Mouse (Mus musculus): ENCODE measurements around the gene Tbc1d21. TPM values are rescaled to one million over a fixed set of nuclear protein-coding genes. Genes with fewer than 3 reads are reported as not detected.

Tbc1d21 gene
- total RNA-seq, 1 experiment from 2014 or later = not detected

DNA sequence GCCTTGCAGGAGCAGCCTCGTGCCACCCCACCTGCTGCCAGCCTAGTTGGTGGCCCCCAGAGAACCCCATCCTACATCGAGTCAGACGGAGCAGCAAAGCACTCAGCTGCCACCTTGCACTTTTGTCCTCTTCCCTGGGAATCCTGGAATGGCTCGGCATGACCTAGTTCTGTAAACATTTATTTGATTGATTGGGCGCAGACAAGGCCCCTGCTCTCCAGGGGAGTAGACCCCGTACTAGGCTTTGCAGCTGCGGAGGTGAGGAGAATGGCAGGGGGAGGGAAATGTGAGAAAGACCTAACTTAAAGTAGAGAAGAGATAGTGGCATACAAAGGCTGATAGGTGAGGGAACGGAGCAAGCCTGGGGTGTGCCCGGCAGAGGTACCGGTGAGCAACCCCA, 23.8 kb downstream of the Tbc1d21 start:
- no peak for ATAC-seq (replicated peaks; ENCODE audit: low read depth, poor library complexity, severe bottlenecking)

DNA sequence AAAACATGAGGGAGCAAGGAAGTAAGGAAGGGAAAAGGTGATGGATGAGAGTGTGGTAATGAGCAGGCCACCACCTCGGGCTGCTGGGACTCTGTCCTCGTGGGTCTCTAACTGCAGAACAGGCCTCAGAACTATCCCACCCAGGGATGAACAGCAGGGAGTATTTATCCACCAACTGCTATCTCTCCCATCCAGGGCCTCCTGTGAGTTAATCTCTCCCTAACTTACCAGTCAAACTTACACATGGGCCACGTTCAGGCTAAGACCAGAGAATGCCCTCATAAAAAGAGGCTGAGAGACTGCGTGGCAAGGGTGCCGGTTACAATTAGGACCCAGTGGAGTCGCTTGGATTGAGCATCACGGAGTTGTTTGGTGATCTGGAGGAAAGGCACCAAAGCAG, 24.3 kb downstream of the Tbc1d21 start:
- no peak for ATAC-seq (replicated peaks; ENCODE audit: low read depth, poor library complexity, severe bottlenecking)

DNA sequence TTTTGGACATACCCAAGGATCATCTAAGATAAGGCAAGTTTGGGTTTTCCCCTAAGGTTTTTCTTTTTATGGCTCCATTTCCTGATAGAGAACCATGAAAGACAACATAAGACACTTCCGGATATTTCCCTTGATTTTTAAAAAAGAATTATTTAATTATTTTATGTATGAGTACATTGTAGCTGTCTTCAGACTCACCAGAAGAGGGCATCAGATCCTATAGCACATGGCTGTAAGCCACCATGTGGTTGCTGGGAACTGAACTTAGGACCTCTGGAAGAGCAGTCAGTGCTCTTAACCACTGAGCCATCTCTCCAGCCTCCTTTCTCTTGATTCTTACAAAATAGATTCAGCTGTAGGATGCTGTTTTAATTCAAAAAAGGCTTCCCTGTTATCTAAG, 28.5 kb downstream of the Tbc1d21 start:
- ATAC-seq (replicated peaks; ENCODE audit: low read depth, poor library complexity, severe bottlenecking) = no peak

DNA sequence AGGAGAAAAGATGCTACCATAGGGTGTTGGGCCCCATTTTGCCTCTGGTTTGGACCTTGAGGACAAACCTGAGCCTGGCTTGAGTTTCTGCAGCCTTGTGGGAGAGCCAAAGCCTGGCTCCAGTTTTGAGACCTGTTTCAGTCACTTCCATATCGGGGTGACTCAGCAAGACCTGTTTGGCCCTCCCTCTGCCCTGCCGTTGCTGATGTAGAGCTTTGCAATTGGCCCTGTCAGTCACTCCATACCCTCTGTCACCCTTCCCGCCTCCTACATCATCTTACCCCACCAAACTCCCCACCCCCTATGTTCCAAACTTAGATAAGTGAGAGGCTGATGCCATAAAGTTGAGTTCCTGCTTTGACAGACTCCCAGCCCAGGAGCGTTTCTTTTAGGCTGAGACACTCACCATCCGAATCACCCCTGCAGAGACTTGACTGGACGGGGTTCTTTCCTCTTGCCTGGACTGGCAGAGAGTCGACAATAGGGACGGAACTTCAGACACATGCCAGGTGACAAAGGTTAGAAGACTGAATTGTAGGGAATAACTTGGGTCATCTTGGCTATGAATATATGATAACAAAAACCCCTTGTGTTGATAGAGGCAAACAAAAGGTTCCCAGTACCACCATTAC, 33.5 kb downstream of the Tbc1d21 start:
- no peak for ATAC-seq (replicated peaks; ENCODE audit: low read depth, poor library complexity, severe bottlenecking)

DNA sequence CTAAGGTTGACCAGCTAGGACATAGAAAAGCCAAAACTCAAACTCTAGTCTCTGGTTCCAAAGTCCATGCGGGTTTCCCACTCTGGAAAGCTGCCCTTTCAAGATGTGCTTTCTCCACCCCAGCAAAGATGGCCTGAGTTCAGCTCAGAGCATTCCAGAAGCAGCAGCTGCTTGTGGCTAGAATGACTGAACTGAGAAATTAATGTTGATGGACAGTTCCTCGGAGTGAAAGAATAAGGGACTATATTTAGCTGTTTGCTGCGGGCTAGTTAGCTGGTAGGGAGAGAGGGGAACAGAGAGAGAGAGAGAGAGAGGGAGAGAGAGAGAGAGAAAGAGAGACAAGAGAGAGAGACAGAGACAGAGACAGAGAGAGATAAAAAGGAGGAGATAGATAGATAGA, 39.0 kb downstream of the Tbc1d21 start:
- ATAC-seq (replicated peaks; ENCODE audit: low read depth, poor library complexity, severe bottlenecking) = no peak

DNA sequence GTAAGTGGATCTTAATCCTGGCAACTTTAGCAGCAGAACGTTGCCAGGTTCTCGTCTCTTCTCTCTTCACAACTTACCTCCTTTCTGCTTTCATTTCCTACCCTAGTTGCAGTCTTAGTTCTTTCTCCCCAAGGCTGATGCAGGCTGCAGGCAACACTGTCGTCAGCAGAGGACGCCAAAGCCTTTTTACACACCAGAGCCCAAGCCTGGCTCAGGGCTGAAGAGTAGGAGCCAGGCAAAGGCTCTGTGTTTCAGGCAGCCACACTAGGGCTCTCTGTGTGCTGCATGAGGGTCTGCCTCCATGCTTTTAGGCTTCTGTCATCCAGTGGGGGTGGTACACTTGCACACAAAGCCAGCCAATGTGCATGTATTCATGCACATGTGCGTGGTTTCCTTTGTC, 40.0 kb downstream of the Tbc1d21 start:
- ATAC-seq (replicated peaks; ENCODE audit: low read depth, poor library complexity, severe bottlenecking) = peak; percentile 74

DNA sequence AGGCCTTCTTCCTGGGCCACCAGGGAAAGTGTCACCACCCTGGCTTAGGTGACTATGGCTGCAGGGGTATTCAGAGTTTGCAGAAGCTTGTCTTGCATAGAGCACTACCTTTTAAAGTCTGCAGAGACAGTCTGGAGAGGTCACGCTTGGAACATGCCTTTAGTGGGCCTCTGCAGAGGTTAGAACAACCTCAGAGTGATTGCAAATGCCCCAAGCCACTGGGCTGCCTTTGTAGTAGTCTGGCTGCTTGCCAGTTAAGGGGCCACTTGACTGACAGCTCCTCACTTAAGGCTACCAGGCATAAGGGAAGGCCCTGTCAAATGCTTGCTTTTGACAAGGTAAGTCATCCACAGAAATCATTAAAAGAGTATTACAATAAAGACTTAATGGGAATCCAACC, 42.9 kb downstream of the Tbc1d21 start:
- no peak for ATAC-seq (replicated peaks; ENCODE audit: low read depth, poor library complexity, severe bottlenecking)

DNA sequence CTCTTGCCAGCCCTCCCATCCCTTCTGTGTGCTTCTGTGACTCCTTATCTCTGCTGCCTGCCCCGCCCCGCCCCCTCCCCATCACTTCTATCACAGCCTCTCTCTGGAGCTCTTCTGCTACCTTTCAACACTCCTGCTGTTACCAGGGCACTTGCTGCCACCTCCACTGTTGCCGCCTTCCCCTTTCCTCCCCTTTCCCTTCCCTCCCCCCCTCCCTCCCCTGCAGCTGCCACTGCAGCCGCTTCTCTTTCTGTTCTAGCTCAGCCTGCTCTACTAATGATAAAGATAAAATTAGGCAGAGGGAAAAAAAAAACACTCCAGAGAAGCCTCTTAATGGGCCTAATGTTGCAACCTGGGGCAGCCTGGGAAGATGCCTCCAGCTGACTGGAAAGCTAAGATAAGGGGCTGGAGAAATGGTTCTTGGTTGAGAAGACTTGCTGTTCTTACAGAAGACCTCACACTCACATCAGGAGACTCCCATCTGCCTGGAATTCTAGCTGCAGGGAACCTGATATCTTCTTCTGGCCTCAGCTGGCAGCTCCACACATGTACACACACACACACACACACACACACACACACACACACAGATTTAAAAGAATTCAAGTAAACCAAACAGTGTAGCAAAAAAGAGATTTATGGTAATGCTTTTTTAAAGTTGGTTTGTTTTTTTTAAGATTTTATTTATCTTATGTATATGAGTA, 43.6 kb downstream of the Tbc1d21 start:
- no peak for ATAC-seq (replicated peaks; ENCODE audit: low read depth, poor library complexity, severe bottlenecking)

DNA sequence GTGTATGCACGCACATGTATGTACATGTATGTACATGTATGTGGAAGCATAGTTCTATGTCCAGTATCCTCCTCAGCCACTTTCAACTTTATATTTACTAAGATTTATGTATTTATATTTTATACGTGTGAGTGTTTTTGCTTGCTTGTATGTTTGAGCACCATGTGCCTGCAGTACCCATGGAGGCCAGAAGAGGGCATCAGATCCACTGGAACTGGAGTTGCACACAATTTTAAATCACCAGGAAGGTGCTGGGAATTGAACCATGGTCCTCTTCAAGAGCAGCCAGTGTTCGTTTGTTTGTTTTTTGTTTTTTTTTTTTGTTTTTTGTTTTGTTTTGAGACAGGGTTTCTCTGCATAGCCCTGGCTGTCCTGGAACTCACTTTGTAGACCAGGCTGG, 48.6 kb downstream of the Tbc1d21 start:
- no peak for ATAC-seq (replicated peaks; ENCODE audit: low read depth, poor library complexity, severe bottlenecking)

DNA sequence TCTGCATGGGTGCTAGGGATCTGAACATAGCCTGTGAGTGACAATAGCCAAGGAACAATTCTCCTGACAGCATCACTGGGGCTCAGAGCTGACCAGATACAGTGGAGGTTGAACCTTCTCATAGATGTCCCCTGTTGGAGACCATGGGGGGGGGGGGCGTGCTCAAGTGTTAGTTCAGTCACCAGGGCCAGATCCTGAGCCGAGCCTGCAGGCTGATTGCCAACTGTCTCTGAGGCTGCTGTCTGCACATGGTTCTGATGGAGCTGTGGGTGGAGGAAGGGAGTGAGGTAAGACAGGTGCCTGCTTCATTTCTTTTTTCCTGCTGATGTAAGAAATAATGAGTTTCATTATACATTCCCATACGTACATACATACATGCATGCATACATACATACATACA, 51.9 kb downstream of the Tbc1d21 start:
- ATAC-seq (replicated peaks; ENCODE audit: low read depth, poor library complexity, severe bottlenecking) = no peak

DNA sequence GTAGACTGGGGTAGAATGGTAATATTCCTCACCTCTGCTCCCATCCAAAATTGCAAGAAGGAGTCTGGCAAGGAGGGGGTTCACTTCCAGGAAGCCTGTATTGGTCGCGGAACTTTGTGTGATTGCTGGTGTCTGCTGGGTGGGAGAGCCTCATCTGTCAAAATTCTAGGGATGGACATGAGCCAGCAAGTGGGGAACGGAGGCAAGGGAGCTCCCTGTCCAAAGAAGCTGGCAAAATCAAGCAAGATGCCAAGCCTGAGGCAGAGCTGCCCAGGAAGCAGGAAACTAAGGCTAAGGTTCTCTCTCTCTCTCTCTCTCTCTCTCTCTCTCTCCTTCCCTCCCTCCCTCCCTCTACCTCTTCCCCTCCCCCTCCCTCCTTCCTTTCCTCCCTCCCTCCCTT, 52.9 kb downstream of the Tbc1d21 start:
- no peak for ATAC-seq (replicated peaks; ENCODE audit: low read depth, poor library complexity, severe bottlenecking)

DNA sequence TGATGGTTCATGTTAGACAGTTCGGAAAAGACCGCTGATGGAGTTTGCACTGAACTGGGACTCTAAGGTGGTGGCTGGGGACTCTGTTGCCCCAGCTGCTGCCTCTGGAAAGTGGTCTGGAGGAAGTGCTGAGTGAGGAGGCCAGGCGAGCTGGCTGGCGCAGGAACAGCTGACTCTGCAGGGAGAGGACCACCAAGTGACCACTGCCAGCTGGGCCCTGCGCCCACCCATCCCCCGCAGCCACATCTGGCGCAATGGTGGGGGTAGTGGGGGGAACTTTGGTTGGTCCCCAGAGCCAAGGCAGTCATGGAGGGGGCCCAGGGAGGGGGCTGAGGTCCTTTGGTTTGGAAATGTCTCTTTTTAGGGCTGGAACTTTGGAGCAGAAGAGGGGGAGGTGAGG, 53.5 kb downstream of the Tbc1d21 start:
- ATAC-seq (replicated peaks; ENCODE audit: low read depth, poor library complexity, severe bottlenecking) = no peak

DNA sequence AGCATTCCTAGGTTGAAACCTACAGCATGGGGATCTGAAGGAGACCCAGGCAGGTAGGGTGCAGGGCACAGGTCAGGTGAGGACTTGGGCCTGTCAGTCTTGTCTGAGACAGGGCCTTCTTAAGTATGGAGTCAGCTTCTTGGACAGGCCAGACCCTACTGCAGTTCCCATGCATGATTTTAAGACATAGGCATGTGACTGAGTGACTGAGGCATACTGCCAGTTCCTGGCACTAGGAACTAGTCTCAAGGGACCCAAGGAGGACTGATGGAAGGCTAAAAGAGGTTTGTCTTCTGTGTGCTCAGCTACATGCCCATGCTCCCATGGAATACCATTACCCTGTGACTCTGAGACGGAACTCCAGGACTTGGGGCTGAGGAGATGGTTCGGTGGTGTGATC, 54.4 kb downstream of the Tbc1d21 start:
- no peak for ATAC-seq (replicated peaks; ENCODE audit: low read depth, poor library complexity, severe bottlenecking)

DNA sequence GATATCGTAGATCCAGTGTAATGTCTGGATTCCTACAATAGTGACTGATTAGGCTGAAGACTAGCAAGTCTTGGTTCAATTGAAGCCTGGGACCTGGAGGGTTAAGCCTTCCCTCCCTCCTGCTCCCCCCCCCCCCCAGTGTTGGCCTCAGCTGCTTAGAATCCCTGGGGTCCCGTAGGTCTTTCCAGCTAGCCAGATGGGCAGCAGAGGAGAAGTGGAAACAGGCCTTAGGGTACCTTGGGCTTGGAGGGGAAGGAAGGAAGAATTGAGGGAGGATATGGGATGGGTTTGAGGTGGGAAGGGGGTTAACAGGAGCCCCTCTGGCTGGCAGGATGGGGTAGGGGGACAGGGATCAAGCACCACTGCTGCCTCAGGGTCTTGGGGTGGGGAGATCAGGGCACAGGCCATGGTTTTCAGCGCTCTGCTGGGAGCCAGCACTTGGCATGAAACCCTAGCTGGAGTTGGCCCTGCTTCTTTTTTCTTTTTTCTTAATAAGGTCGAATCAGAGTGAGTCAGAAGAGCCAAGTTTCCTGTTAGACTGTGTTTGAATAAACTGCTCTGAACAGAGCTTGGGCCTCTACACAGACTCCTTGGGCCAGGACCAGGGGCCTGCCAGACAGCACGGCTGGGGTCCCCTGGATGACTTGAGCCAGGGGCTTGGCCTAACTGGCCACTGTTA, 55.4 kb downstream of the Tbc1d21 start:
- no peak for ATAC-seq (replicated peaks; ENCODE audit: low read depth, poor library complexity, severe bottlenecking)

DNA sequence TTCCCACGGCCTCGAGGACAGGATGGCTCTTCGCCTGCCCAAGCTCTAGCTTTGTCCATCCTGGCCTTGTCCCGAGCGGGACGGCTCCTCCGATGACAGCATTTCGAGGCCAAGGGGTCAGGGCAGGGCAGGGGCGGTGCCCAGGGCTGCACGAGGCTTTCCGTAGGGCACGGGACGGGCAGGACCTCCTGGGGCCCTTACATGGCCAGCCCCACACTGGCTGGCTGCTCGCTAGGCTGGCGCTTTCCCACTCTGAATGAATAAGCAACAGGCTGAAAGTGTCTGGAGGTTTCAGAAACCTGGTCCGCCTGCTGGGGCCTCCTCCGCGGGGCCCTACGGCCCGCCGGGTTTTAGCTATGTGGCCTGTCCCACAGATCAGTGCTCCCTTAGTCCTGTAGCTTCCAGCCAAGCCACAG, 57.3 kb downstream of the Tbc1d21 start, which contains the start of gene Loxl1:
Loxl1 (minus strand) TSS at position 243 of the 416 bp plus-strand sequence.
- ATAC-seq (replicated peaks; ENCODE audit: low read depth, poor library complexity, severe bottlenecking) = no peak

DNA sequence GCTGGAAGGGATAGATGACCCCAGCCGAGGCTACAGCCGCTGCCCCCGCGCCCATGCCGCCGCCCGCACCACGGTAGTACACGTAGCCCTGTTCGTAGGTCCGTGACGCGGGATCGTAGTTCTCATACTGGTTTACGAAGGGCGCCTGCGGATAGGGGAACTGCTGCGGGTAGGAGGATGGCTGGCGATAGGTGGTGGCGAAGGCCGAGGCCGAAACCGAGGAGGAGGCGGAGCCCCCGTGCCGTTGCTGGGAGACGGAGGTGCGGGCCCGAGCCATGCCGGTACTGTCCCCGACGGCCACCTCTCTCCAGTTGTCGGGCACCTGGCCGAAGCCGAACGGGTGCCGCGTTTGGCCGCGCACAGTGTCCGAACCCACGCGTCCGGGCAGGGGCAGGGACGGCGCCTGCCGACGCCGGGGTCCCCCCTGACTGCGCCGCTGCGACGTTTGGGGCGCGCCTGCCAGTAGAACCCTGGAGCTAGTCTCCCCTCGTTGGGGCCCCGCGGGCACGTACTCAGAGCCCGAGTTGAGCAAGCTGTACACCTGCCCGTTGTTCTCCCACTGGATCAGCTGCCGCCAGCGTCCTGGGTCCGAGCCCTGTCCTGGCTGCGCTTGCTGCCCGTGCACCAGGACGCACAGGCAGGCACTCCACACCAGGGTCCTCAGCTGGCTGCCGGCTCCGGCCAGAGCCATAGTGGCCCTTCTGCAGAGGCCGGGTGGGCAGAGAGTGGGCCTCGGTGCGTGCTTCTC, 57.9 kb downstream of the Tbc1d21 start:
- ATAC-seq (replicated peaks; ENCODE audit: low read depth, poor library complexity, severe bottlenecking) = peak; percentile 56

DNA sequence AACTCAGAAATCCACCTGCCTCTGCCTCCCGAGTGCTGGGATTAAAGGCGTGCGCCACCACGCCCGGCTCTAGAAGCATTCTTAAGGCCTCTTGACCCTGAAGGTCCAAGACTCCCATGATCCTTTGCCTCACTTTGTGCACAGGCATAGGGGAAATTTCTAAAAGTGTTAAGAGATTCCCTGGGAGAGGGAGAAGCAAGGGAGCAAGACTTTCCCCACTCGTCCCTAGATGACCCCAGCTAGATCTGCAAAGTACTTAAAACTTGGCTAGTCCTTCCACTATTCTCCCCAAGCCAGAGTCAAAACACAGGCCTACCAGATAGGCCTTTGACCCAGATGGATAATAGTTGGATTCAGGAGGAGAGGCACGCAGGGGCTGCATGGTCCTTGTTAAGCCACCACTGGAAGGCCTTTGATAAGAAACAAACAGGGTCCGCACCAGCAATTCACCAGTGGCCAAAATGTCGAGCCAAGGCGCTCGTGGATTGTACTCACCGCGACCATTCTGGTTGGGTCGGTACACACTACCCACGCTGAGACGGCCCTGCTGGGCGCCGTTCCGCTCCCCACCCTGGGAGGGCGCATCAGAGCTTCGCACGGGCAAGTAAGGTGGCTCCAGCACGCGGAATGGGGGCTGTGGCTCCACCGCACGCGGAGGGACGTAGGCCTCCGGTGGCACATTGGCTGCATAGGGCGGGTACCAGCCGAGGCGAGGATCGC, 58.9 kb downstream of the Tbc1d21 start:
- ATAC-seq (replicated peaks; ENCODE audit: low read depth, poor library complexity, severe bottlenecking) = no peak

DNA sequence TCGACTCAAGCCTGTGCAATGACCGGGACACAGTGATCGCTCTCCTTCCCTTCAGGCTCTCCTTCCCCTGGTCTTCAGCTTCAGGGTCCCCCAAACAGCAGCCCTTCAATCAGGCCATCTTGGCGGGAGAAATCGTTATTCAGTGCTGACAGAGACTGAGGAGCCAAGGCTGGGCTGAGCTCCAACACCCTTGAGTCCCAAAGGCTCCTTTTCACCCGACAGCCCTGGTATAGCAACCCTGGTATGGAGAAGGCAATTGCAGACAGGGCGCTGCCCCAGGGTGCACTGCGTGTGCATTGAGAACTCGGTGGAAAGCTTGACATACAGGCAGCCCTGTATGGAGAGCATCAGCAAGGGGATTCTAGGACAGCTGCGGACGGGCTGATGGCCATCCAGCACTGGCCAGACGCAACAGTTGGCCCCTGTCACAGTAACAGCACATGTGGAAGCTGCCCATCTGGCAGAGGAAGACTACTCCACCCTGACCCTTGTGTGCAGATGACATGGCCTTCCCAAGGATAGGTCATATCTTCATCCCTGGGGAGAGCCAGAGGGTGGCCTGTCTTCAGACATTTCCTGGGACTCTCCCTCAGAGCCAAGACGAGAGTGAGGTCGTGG, 60.1 kb downstream of the Tbc1d21 start:
- ATAC-seq (replicated peaks; ENCODE audit: low read depth, poor library complexity, severe bottlenecking) = no peak
